Mouse (Mus musculus) liver, embryonic 12.5 days (tissue): Measurements from ENCODE around the gene Fis1. TPM values are rescaled to one million over a fixed set of nuclear protein-coding genes. Genes with fewer than 3 reads are reported as not detected.
A peak's percentile ranks its signal among the peaks of the same experiment; 100 is the strongest.
"Not testable (repeated sequence)": the region's sequence is repeated elsewhere in the genome, so short reads cannot be mapped to it uniquely, and the experiment has no call there.

Experiments used
- ATAC-seq: fragments of 200-750 bp; cut with Nextera tagmentation; 2 replicates; pipeline ENCODE4 v1.8.0; 2017; ENCODE audit warnings: moderate number of reproducible peaks, mild to moderate bottlenecking, moderate library complexity
- H3K27ac ChIP-seq: fragments of 300-500 bp; sonication (generic); 2 replicates; pipeline ENCODE4 v1.5.1; 2016; ENCODE audit warnings: mild to moderate bottlenecking
- H3K27me3 ChIP-seq: fragments of 300-500 bp; sonication (generic); replicated peaks from 2 replicates; pipeline ENCODE4 v1.6.1; 2016; ENCODE audit warnings: mild to moderate bottlenecking, moderate library complexity
- H3K36me3 ChIP-seq: fragments of 300-500 bp; sonication (generic); 2 replicates; pipeline ENCODE4 v1.6.1; 2016; ENCODE audit warnings: mild to moderate bottlenecking, moderate library complexity
- H3K4me1 ChIP-seq: fragments of 300-500 bp; sonication (generic); 2 replicates; pipeline ENCODE4 v1.6.1; 2016
- H3K4me2 ChIP-seq: fragments of 300-500 bp; sonication (generic); 2 replicates; pipeline ENCODE4 v1.6.1; 2016; ENCODE audit warnings: mild to moderate bottlenecking, moderate library complexity
- H3K4me3 ChIP-seq: fragments of 300-500 bp; sonication (generic); 2 replicates; pipeline ENCODE4 v1.5.1; 2016; ENCODE audit warnings: mild to moderate bottlenecking, moderate library complexity
- H3K9ac ChIP-seq: fragments of 300-500 bp; sonication (generic); 2 replicates; pipeline ENCODE4 v1.6.1; 2016; ENCODE audit warnings: mild to moderate bottlenecking, moderate library complexity
- H3K9me3 ChIP-seq: fragments of 300-500 bp; sonication (generic); replicated peaks from 2 replicates; pipeline ENCODE4 v1.6.1; 2016; ENCODE audit warnings: mild to moderate bottlenecking, moderate library complexity
- WGBS: fragments of 180-500 bp; shearing (Covaris S2); methylation state at CpG from one replicate; pipeline ENCODE4 v1.1.7; 2016; ENCODE audit not compliant: insufficient replicate concordance; 5-methylcytosine and 5-hydroxymethylcytosine counted together
- polyA plus RNA-seq: library from polyadenylated mRNA; unstranded; fragments of >200 nt; fragmentation: Nextera tagmentation; extraction: Ambion mirVana; gene quantifications from 2 replicates; pipeline ENCODE4 v1.2.1, GENCODE M21; 2016

Fis1 gene
- polyA plus RNA-seq, 1 experiment from 2014 or later: 210 TPM

DNA sequence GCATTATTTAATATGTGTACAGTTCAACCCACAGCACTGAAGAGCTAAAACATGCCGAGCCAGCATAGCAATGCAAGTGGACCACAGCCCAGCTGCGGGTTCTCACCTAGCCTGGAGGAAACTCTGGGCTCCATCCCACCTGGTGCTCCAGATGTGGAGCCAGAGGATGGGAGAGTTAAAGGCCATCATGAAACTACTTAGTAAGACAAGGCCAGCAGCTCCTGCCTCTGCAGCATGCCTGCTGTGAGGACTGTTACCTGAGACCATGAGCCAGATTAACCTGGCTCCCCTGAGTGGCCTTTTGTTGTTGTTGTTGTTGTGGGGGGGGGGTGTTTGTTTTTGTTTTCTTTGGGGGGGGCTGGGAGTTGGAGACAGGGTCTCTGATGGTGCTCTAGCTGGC is 9.7 kb upstream of the Fis1 start:
- no peaks in the 10 kb centered on the region for H3K36me3 ChIP-seq
- no peaks in the 10 kb centered on the region for H3K9me3 ChIP-seq
- no peak overlapping the region for H3K4me3 ChIP-seq
- no peak overlapping the region for H3K4me2 ChIP-seq
- WGBS: 57% methylated on average over 2 of the region's 2 CpGs
- no peaks in the 10 kb centered on the region for H3K27me3 ChIP-seq
- H3K9ac ChIP-seq: no peak overlapping the region
- no peak overlapping the region for H3K27ac ChIP-seq
- no peaks in the 10 kb centered on the region for H3K4me1 ChIP-seq
- ATAC-seq: no peak

DNA sequence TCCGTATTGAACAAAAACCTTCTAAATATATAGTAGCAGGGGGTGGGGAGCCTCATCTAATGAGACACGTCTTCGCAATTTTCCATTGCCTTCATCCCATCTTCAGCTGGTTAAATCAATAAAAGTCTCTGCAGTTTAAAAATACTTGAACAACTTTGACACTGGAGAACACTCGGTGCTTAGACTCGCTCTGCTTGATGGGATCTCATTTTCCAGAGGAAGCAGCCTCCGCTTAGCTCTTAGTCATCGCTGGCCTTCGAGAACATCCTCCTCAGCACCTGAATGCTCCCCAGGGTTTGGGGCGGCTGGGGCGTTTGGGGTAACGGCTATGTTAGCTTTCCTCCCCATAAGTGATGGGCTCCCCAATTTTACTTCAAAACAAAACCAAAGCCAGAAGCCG is 8.0 kb upstream of the Fis1 start:
- 69% methylated on average over 12 of the region's 12 CpGs for WGBS
- H3K4me2 ChIP-seq: no peak overlapping the region
- no peak overlapping the region for H3K4me3 ChIP-seq
- no peak for ATAC-seq
- H3K27me3 ChIP-seq: no peaks in the 10 kb centered on the region
- H3K9me3 ChIP-seq: no peaks in the 10 kb centered on the region
- H3K4me1 ChIP-seq: no peaks in the 10 kb centered on the region
- no peak overlapping the region for H3K9ac ChIP-seq
- H3K27ac ChIP-seq: no peak overlapping the region
- no peaks in the 10 kb centered on the region for H3K36me3 ChIP-seq

DNA sequence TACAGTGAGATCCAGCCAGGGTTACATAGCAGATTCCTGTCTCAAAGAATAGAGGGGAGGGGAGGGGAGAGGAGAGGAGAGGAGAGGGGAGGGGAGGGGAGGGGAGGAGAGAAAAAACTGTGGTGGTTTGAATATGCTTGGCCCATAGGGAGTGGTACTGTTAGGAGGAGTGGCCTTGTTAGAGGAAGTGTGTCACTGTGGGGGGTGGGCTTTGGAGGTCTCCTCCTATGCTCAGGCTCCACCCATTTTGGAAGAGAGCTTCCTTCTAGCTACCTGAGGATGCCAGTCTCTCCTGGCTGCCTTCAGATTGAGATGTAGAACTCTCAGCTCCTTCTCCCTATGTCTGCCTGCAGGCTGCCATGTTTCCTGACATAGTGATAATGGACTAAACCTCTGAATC is 5.2 kb upstream of the Fis1 start:
- no peak for ATAC-seq
- Histone ChIP-seq H3K4me2 (no peak overlapping the region), H3K36me3 (no peaks in the 10 kb centered on the region), H3K4me3 (no peak overlapping the region), H3K4me1 (peaks cover 10% of the 10 kb centered on the region), H3K9ac (no peak overlapping the region), H3K27ac (no peak overlapping the region), H3K9me3 (no peaks in the 10 kb centered on the region), H3K27me3 (no peaks in the 10 kb centered on the region; the same call in 1 of the 2 replicates)

DNA sequence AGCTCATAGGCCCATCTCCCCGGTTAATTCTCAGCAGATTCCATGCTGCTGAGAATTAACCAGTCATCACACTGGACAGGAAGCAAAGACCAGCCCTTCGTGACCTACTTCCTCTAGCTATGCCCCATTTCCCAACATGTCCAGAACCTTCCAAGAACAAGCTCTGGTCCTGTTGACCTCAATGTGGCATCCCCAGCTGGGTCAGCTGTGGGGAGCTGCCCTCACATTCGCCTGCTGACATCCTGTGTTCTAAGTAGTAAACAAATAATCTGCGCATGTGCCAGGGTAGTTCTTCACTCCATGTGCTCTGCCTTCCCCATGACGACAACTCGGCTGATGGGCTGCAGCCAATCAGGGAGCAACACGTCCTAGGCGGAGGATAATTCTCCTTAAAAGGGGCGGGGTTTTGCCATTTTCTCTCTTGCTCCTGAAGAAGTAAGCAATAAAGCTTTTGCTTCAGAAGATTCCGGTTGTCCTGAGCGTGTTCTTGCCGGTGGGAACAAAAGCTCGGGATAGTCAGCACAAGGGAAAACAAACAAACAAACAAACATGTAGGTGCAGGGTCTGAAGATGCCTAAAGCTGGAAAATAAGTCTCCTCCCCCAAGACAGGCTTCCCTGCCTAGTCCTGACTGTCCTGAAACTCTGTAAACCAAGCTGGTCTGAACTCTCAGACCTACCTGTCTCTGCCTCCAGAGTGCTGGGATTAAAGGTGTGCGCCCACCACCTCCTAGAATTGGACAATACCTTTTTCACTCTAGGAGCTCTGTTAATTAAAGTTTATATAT is 3.3 kb upstream of the Fis1 start:
- 65% methylated on average over 14 of the region's 14 CpGs for WGBS

DNA sequence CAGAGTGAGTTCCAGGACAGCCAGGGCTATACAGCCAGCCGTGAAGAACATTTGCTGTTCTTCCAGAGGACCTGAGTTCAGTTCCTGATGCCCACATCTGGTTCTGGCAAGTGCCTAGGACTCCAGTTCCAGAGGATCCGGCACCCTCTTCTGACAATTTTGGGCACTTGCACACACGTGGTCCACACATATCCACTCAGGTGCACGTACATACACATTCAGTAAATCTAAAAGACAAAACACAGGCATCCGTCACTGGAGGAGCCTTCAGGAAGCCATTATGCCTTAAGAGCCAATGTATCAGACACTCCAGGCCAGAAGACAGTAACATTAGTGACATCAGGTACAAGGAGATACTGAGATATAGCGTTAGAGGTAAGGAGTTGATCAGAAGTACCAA is 2.6 kb upstream of the Fis1 start:
- no peaks in the 10 kb centered on the region for H3K9me3 ChIP-seq
- WGBS: 75% methylated on average over 6 of the region's 6 CpGs
- no peak overlapping the region for H3K4me3 ChIP-seq
- H3K9ac ChIP-seq: no peak overlapping the region
- H3K36me3 ChIP-seq: no peaks in the 10 kb centered on the region
- no peak for ATAC-seq
- peaks cover 33% of the 10 kb centered on the region for H3K4me1 ChIP-seq
- H3K4me2 ChIP-seq: no peak overlapping the region
- no peak overlapping the region for H3K27ac ChIP-seq
- H3K27me3 ChIP-seq: no peaks in the 10 kb centered on the region; the same call in 1 of the 2 replicates

More for the DNA sequence above, 3.3 kb upstream of the Fis1 start:
- not testable (repeated sequence) for H3K9me3 ChIP-seq, H3K4me3 ChIP-seq, H3K36me3 ChIP-seq, H3K9ac ChIP-seq, H3K27ac ChIP-seq, H3K27me3 ChIP-seq, ATAC-seq, H3K4me2 ChIP-seq
- H3K4me1 ChIP-seq: peaks cover 27% of the 10 kb centered on the region

DNA sequence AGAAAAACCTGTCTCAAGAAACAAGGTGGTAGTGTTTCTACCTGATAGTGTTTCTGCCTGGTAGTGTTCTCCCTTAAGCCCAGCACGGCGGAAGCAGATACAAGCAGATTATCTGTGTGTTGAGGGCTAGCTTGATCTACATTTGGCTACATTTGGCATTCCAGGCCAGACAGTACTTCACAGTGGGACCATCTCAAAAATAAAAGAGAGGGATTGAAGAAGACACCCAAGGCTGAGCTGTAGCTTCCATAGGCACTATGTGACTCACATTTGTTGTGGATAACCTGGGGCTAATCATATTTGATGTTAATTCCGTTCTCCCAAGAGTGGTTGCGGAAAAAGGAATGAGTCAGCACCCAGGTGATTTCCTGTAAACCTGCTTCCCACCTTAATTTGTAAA is 922 bp upstream of the Fis1 start:
- H3K27ac ChIP-seq: no peak overlapping the region
- 0 out of 2 replicates have a peak overlapping the region, but pooled peaks have one; percentile 62 for H3K9ac ChIP-seq
- H3K9me3 ChIP-seq: no peaks in the 10 kb centered on the region
- WGBS: 58% methylated on average over 4 of the region's 4 CpGs
- no peak for ATAC-seq
- peak overlapping the region; percentile 75 for H3K4me2 ChIP-seq
- peaks cover 37% of the 10 kb centered on the region for H3K4me1 ChIP-seq
- no peaks in the 10 kb centered on the region; the same call in 1 of the 2 replicates for H3K27me3 ChIP-seq
- peaks cover 6% of the 10 kb centered on the region; the same call in 1 of the 2 replicates for H3K36me3 ChIP-seq
- no peak overlapping the region for H3K4me3 ChIP-seq

DNA sequence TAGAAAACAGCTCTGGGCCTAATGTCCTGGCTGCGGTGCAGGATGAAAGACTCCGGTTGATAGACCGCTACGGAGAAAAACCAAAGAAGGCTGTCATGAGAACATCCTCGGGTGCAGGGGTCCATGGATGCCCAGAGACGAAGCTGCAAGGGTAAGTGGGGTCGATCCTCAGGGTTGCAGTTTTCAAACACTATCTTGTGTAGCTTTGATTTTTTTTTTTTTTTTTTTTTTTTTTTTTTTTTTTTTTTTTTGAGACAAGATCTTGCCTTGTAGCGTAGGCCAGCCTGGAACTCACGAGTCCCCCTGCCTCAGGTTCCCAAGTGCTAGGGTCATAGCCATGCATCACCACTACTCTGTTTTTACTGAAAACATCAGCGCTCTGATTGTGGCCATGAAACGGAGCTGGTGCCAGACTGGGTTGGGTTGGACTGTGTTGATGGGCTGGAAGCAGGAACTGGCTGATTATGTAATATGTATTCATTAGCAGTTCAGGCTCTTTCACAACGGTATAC is 421 bp downstream of the Fis1 start:
- no peaks in the 10 kb centered on the region for H3K9me3 ChIP-seq
- peak overlapping the region; percentile 61; the same call in 1 of the 2 replicates for H3K27ac ChIP-seq
- 2% methylated on average over 12 of the region's 12 CpGs for WGBS
- peaks cover 37% of the 10 kb centered on the region for H3K4me1 ChIP-seq
- no peaks in the 10 kb centered on the region; the same call in 1 of the 2 replicates for H3K27me3 ChIP-seq
- peaks cover 6% of the 10 kb centered on the region; the same call in 1 of the 2 replicates for H3K36me3 ChIP-seq
- peak overlapping the region; percentile 69 for H3K4me3 ChIP-seq
- H3K9ac ChIP-seq: peak overlapping the region; percentile 62
- H3K4me2 ChIP-seq: peak overlapping the region; percentile 75
- no peak; the same call in 1 of the 2 replicates for ATAC-seq

DNA sequence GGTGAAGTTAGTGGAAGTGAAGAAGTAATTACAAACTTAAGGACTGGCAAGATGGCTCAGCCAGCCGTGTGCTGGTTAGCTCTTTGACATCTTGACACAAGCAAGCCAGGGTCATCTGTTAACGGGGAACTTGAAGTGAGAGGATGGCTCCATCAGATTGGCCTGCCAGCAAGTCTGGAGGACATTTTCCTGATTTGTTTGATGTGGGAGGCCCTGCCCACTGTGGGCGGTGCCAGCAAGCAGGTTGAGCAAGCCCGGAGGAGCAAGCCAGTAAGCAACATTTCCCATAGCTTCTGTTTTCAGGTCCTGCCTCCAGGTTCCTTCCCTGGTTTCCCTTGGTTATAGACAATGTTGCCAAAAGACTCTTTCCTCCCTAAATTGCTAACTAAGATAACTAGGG is 2.5 kb downstream of the Fis1 start:
- Histone ChIP-seq H3K9me3 (no peaks in the 10 kb centered on the region), H3K4me3 (no peak overlapping the region), H3K27me3 (no peaks in the 10 kb centered on the region; the same call in 1 of the 2 replicates), H3K9ac (no peak overlapping the region), H3K27ac (no peak overlapping the region), H3K4me2 (no peak overlapping the region), H3K4me1 (peaks cover 37% of the 10 kb centered on the region), H3K36me3 (peaks cover 6% of the 10 kb centered on the region)
- WGBS: 62% methylated on average over 4 of the region's 4 CpGs
- no peak for ATAC-seq

DNA sequence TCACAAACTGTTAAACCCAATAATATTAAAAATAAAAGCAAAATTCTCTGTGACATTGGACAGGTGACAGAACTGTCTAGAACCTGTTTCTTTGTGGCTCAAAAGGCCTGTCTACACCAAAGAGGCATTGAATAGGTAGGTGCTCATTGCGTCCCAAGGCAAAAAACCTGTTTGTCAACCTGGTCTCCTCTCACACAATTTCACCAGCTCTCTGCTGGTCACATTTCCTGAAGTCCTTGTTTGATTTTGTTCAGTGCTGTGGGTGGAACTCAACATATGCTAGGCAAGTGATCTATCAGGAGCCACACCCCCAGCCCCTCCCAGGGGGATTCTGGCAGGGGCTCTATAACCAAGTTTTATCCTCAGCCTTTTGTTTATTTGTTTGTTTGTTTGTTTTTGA is 4.2 kb downstream of the Fis1 start:
- WGBS: 87% methylated on average over 1 of the region's 1 CpGs
- H3K4me2 ChIP-seq: no peak overlapping the region
- H3K27ac ChIP-seq: no peak overlapping the region
- H3K9me3 ChIP-seq: no peaks in the 10 kb centered on the region
- peaks cover 6% of the 10 kb centered on the region for H3K36me3 ChIP-seq
- no peak overlapping the region for H3K4me3 ChIP-seq
- ATAC-seq: no peak
- H3K4me1 ChIP-seq: peaks cover 43% of the 10 kb centered on the region
- H3K9ac ChIP-seq: no peak overlapping the region
- no peaks in the 10 kb centered on the region for H3K27me3 ChIP-seq

DNA sequence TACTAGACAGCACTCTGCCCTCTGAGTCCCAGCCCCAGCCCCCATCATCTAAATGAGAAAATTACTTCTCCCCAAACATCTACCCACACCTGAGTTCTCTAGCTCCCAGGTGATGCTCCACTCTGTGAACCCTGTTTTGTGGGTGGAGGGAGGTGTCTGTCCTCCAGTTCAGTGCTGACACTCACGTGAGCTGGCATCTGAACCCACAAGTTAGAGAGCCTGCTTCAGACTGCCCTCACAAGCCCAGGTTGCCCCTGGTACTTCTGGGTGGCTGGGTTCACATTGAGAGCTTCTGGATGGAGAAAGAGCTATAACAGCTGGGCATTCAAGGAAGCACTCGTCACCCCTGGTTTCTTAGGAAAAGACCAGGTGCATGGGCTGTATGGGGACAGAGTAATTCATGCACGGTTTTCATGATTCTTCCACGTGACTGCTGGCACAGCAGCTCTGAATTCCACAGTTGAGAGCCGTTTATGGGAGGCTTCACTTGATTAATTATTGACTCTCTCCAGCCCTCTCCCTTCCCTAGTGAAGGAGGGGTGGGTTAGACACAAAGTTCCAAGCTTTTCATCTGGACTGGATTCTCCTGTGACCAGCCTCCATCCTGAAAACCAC is 6.0 kb downstream of the Fis1 start:
- Histone ChIP-seq H3K9ac (no peak overlapping the region), H3K36me3 (peaks cover 18% of the 10 kb centered on the region), H3K9me3 (no peaks in the 10 kb centered on the region), H3K4me1 (peaks cover 41% of the 10 kb centered on the region), H3K4me3 (no peak overlapping the region), H3K4me2 (no peak overlapping the region), H3K27ac (no peak overlapping the region), H3K27me3 (no peaks in the 10 kb centered on the region)
- 70% methylated on average over 5 of the region's 5 CpGs for WGBS
- ATAC-seq: no peak

DNA sequence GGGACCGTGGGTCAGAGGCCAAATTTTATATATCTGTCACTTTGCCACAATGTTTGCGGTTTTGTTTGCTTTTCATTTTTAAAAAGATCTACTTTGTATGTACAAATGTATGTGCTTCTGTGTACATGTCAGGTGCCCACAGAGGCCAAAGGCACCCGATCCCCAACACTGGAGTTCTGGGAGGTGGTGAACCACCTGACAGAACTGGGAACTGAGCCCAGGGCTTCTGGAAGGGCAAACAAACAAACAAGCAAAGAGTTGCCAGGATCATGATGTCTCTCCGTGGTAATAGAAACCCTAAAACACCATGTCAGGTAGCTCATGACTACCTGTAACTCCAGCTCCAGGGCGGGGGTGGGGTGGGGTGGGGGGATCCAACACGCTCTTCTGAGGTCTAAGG is 7.0 kb downstream of the Fis1 start:
- Histone ChIP-seq H3K36me3 (peaks cover 28% of the 10 kb centered on the region), H3K27ac (no peak overlapping the region), H3K4me1 (peaks cover 43% of the 10 kb centered on the region), H3K4me3 (no peak overlapping the region), H3K9me3 (no peaks in the 10 kb centered on the region), H3K4me2 (no peak overlapping the region), H3K27me3 (no peaks in the 10 kb centered on the region), H3K9ac (no peak overlapping the region)
- no peak for ATAC-seq
- 81% methylated on average over 6 of the region's 6 CpGs for WGBS

DNA sequence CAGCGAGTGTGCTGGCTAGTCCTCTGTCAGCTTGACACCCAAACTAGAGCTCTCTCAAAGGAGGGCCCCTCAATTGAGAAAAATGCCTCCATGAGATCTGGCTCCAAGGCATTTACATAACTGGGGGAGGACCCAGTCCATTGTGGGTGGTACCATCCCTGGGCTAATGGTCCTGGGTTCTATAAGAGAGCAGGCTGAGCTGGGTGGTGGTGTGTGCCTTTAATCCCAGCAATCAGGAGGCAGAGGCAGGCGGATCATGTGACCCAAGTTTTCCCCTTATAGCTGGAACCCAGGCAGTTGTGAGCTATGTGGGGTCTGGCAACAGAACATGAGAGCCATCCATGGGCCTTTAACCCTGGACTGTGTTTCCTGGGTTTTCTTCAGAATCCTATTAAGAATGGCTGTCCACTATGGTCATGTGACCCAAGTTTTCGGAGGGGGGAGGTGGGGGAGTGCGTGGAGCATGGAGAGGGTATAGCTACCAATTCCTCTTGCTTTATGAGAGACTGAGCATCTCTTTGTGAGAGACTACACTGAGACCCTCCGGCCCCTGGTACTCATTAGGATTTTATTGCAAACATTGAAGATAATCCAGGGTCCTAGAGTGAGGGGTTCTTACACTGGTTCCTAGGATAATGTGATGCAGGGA is 8.4 kb downstream of the Fis1 start:
- H3K27ac ChIP-seq: peak overlapping the region; percentile 90
- peaks cover 41% of the 10 kb centered on the region for H3K36me3 ChIP-seq
- H3K4me3 ChIP-seq: peak overlapping the region; percentile 66
- ATAC-seq: no peak
- H3K4me2 ChIP-seq: peak overlapping the region; percentile 69
- H3K9me3 ChIP-seq: no peaks in the 10 kb centered on the region
- H3K9ac ChIP-seq: peak overlapping the region; percentile 76
- no peaks in the 10 kb centered on the region for H3K27me3 ChIP-seq
- H3K4me1 ChIP-seq: peaks cover 48% of the 10 kb centered on the region
- WGBS: 27% methylated on average over 5 of the region's 5 CpGs
